Mouse (Mus musculus) megakaryocyte, embryonic 14.5 days (primary cell): ENCODE results near the gene Cadps.

Source experiments
- FLI1 ChIP-seq: IDR thresholded peaks from 2 replicates; pipeline ENCODE4 v1.6.1; 2012; ENCODE audit warnings: low read length, inconsistent platforms, mixed read lengths
- GATA1 ChIP-seq: IDR thresholded peaks from 3 replicates; pipeline ENCODE4 v1.6.1; 2012; ENCODE audit warnings: mixed read lengths, low read length, inconsistent platforms, borderline replicate concordance

DNA sequence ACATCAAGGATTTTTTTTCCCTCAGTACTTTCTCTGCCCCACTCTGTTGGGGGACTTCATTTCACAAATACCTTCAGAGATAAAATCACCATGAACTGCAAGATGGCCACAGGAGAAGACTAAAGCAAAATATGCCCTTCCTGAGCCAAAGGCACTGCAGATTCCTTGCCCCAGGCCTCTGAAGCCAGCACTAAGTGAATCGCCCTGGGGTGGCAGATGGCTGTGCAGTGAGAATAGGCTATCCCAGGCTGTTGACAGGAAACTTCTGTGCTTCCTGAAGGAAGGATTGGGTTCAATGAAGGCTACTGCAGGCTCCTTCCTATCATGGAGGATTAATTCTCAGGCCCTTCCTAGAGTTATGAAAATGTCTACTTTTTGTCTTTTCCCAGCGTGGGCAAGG is 268.4 kb downstream of the Cadps start:
- TF ChIP-seq FLI1 (no peak), GATA1 (no peak)
